Mouse (Mus musculus): ENCODE results near the gene Tmem30a. TPM values are rescaled to one million over a fixed set of nuclear protein-coding genes. Genes with fewer than 3 reads are reported as not detected.

Tmem30a gene
- polyA plus RNA-seq, 1 experiment: 88.5 TPM

- 0 out of 2 replicates have a peak, but pooled peaks cover 2% of the 10 kb centered on the region for H3K4me1 ChIP-seq (ENCODE audit: control insufficient read depth, insufficient read depth, low read length)
- no peak overlapping the region for H3K4me3 ChIP-seq (ENCODE audit: insufficient read depth, low read length)
- TF ChIP-seq POLR2A (IDR thresholded peaks at IDR 0.05; ENCODE audit: borderline replicate concordance, low read depth, low read length) (no peak), CTCF (IDR thresholded peaks at IDR 0.05; ENCODE audit: low read depth, low read length) (no peak)
- H3K27ac ChIP-seq (ENCODE audit: insufficient read depth, low read depth, low read length): no peak overlapping the region
Observed at GRCm38 (mm10) chr9:79719451-79719850, 73.9 kb downstream of the Tmem30a start.

Other genes starting within 250 kb of the Tmem30a start
- gene Col12a1, start 74.7 kb downstream of the Tmem30a start, polyA plus RNA-seq (2012; ENCODE audit: insufficient read depth, insufficient read length, missing spikeins): 1.2 and 1.8 TPM in 2 replicates
- 257 and 284 TPM in 2 replicates for gene Cox7a2, start 33.6 kb downstream of the Tmem30a start, polyA plus RNA-seq (2012; ENCODE audit: insufficient read depth, insufficient read length, missing spikeins)
- gene Filip1, start 219.3 kb upstream of the Tmem30a start, polyA plus RNA-seq (2012; ENCODE audit: insufficient read depth, insufficient read length, missing spikeins): not detected in 2 replicates